Mouse (Mus musculus): ENCODE measurements around the gene Scoc. TPM values are rescaled to one million over a fixed set of nuclear protein-coding genes. Genes with fewer than 3 reads are reported as not detected.
A peak's percentile ranks its signal among the peaks of the same experiment; 100 is the strongest.

Gene Scoc
- polyA plus RNA-seq (2014; fragmentation: Nextera tagmentation; extraction: Ambion mirVana): 200 and 206 TPM in 2 replicates

GRCm38 (mm10) chr8:83458222-83458621 lies at the start of gene Scoc:
Gene Scoc (minus strand): TSS chr8:83458391.
- Histone ChIP-seq H3K27me3 (ENCODE audit: control insufficient read depth, insufficient read depth, low read length) (no peaks in the 10 kb centered on the region), H3K4me2 (replicated peaks; ENCODE audit: low read depth, low read length) (no peak within 1 kb of the TSS), H3K9ac (ENCODE audit: low read depth, low read length) (no peak within 1 kb of the TSS), H3K36me3 (ENCODE audit: control insufficient read depth, insufficient read depth, low read length) (no peaks in the 10 kb centered on the region), H3K4me3 (ENCODE audit: low read depth, low read length) (no peak within 1 kb of the TSS), H3K4me1 (replicated peaks; ENCODE audit: control insufficient read depth, insufficient read depth, low read length) (no peaks in the 10 kb centered on the region), H3K27ac (ENCODE audit: low read depth, low read length) (no peak within 1 kb of the TSS), H3K9me3 (ENCODE audit: control insufficient read depth, low read length) (no peaks in the 10 kb centered on the region)
- 73% methylated on average over 14 of the region's 14 CpGs for WGBS
- ATAC-seq (ENCODE audit: low FRiP score) (no peak), DNase-seq (ENCODE audit: low spot score) (no peak)

DNA sequence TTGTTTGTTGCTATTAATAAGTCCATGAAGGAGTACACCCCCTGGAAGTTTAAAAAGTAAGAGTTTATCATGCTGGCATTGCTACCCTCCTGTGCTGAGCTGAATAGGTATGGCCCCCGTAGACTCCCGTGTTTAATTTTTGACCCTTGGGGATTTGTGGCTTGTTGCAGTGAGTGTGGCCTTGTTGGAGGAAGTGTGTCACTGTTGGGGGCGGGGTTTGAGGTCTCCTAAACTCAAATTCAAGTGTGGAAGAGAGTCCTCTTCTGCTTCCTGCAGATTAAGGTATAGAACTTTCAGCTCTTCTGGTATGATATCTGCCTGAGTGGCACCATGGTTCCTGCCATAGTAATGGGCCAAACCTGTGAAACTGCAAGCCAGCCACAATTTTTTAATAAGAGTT lies 1.4 kb upstream of the Scoc start:
- ATAC-seq (ENCODE audit: low FRiP score) (no peak), DNase-seq (ENCODE audit: low spot score) (no peak)
- no peaks in the 10 kb centered on the region for H3K4me1 ChIP-seq (replicated peaks; ENCODE audit: control insufficient read depth, insufficient read depth, low read length)
- H3K27ac ChIP-seq (ENCODE audit: low read depth, low read length): no peak overlapping the region
- H3K36me3 ChIP-seq (ENCODE audit: control insufficient read depth, insufficient read depth, low read length): no peaks in the 10 kb centered on the region
- no peaks in the 10 kb centered on the region for H3K9me3 ChIP-seq (ENCODE audit: control insufficient read depth, low read length)
- H3K4me2 ChIP-seq (replicated peaks; ENCODE audit: low read depth, low read length): no peak overlapping the region
- no peak overlapping the region for H3K9ac ChIP-seq (ENCODE audit: low read depth, low read length)
- WGBS: 64% methylated on average over 3 of the region's 3 CpGs
- H3K4me3 ChIP-seq (ENCODE audit: low read depth, low read length): no peak overlapping the region
- no peaks in the 10 kb centered on the region for H3K27me3 ChIP-seq (ENCODE audit: control insufficient read depth, insufficient read depth, low read length)

DNA sequence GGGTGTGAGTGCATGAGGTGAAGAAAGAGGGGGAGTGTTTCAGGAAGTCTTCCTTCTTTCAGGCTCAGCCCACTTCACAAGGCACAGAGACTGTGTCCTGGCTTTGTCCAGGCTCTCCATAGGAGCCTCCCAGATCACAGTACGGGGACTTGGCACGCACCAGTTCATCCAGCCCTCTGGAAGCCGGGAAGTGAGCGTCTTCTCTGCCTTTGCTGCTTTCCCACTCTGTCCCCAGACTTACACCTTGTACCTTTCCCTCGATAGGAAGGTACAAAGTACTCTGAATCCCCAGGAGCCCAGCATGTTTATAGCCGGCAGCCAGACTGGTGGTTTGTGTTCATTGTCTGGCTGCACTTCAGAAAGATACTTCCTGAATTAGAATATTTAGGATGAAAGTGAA lies 1.1 kb downstream of the Scoc start:
- no peak for DNase-seq (ENCODE audit: low spot score)
- H3K36me3 ChIP-seq (ENCODE audit: control insufficient read depth, insufficient read depth, low read length): no peaks in the 10 kb centered on the region
- no peaks in the 10 kb centered on the region for H3K27me3 ChIP-seq (ENCODE audit: control insufficient read depth, insufficient read depth, low read length)
- no peak overlapping the region for H3K27ac ChIP-seq (ENCODE audit: low read depth, low read length)
- WGBS: 69% methylated on average over 6 of the region's 6 CpGs
- H3K4me2 ChIP-seq (replicated peaks; ENCODE audit: low read depth, low read length): no peak overlapping the region
- no peaks in the 10 kb centered on the region for H3K4me1 ChIP-seq (replicated peaks; ENCODE audit: control insufficient read depth, insufficient read depth, low read length)
- H3K9me3 ChIP-seq (ENCODE audit: control insufficient read depth, low read length): no peaks in the 10 kb centered on the region
- H3K9ac ChIP-seq (ENCODE audit: low read depth, low read length): no peak overlapping the region
- H3K4me3 ChIP-seq (ENCODE audit: low read depth, low read length): no peak overlapping the region
- no peak for ATAC-seq (ENCODE audit: low FRiP score)

- Histone ChIP-seq H3K4me1 (replicated peaks; ENCODE audit: control insufficient read depth, insufficient read depth, low read length) (no peaks in the 10 kb centered on the region), H3K27ac (ENCODE audit: low read depth, low read length) (no peak overlapping the region), H3K27me3 (ENCODE audit: control insufficient read depth, insufficient read depth, low read length) (no peaks in the 10 kb centered on the region), H3K9me3 (ENCODE audit: control insufficient read depth, low read length) (no peaks in the 10 kb centered on the region), H3K4me2 (replicated peaks; ENCODE audit: low read depth, low read length) (no peak overlapping the region), H3K4me3 (ENCODE audit: low read depth, low read length) (no peak overlapping the region), H3K9ac (ENCODE audit: low read depth, low read length) (no peak overlapping the region), H3K36me3 (ENCODE audit: control insufficient read depth, insufficient read depth, low read length) (no peaks in the 10 kb centered on the region)
- DNase-seq (ENCODE audit: low spot score) (peak; percentile 39), ATAC-seq (ENCODE audit: low FRiP score) (peak; percentile 51; the same call in 1 of the 2 replicates)
- WGBS: 28% methylated on average over 3 of the region's 3 CpGs
Observed at GRCm38 (mm10) chr8:83451056-83451455, 7.1 kb downstream of the Scoc start.

DNA sequence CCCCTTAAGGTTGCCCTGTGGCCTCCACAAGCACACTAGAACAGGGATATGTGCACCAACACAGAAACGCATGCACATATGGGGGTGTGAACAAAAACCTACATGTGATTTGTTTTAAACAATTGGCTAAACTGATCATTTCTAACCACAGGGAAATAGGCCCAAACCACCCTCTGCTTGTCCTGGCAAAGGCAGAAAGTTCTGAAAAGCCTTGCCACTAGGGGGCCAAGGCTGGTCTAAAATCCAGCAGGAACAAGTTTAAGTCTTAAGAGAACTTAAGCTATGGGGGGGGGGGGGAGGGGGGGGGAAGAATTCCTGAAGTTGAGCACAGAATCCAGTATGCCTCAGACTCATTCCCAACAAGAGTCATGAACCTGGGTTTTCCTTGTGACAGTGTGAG lies 8.2 kb downstream of the Scoc start:
- DNase-seq (ENCODE audit: low spot score) (peak; percentile 53), ATAC-seq (ENCODE audit: low FRiP score) (no peak)
- WGBS: 79% methylated on average over 1 of the region's 1 CpGs
- H3K4me3 ChIP-seq (ENCODE audit: low read depth, low read length): no peak overlapping the region
- H3K9me3 ChIP-seq (ENCODE audit: control insufficient read depth, low read length): no peaks in the 10 kb centered on the region
- no peaks in the 10 kb centered on the region for H3K4me1 ChIP-seq (replicated peaks; ENCODE audit: control insufficient read depth, insufficient read depth, low read length)
- no peaks in the 10 kb centered on the region for H3K36me3 ChIP-seq (ENCODE audit: control insufficient read depth, insufficient read depth, low read length)
- no peak overlapping the region for H3K27ac ChIP-seq (ENCODE audit: low read depth, low read length)
- no peak overlapping the region for H3K9ac ChIP-seq (ENCODE audit: low read depth, low read length)
- H3K4me2 ChIP-seq (replicated peaks; ENCODE audit: low read depth, low read length): no peak overlapping the region
- H3K27me3 ChIP-seq (ENCODE audit: control insufficient read depth, insufficient read depth, low read length): no peaks in the 10 kb centered on the region

- Histone ChIP-seq H3K9me3 (ENCODE audit: control insufficient read depth, low read length) (no peaks in the 10 kb centered on the region), H3K27me3 (ENCODE audit: control insufficient read depth, insufficient read depth, low read length) (no peaks in the 10 kb centered on the region), H3K27ac (ENCODE audit: low read depth, low read length) (peak overlapping the region; percentile 79), H3K4me1 (replicated peaks; ENCODE audit: control insufficient read depth, insufficient read depth, low read length) (no peaks in the 10 kb centered on the region), H3K9ac (ENCODE audit: low read depth, low read length) (peak overlapping the region; percentile 64), H3K4me2 (replicated peaks; ENCODE audit: low read depth, low read length) (peak overlapping the region; percentile 49), H3K36me3 (ENCODE audit: control insufficient read depth, insufficient read depth, low read length) (no peaks in the 10 kb centered on the region), H3K4me3 (ENCODE audit: low read depth, low read length) (peak overlapping the region; percentile 96)
- ATAC-seq (ENCODE audit: low FRiP score) (no peak; the same call in 1 of the 2 replicates), DNase-seq (ENCODE audit: low spot score) (peak; percentile 43)
- WGBS: 30% methylated on average over 5 of the region's 5 CpGs
Observed at GRCm38 (mm10) chr8:83443052-83443400, 15.2 kb downstream of the Scoc start.

GRCm38 (mm10) chr8:83442243-83443051 lies 15.7 kb downstream of the Scoc start:
- H3K9me3 ChIP-seq (ENCODE audit: control insufficient read depth, low read length): no peaks in the 10 kb centered on the region
- peak overlapping the region; percentile 60 for H3K4me2 ChIP-seq (replicated peaks; ENCODE audit: low read depth, low read length)
- peak overlapping the region; percentile 94 for H3K27ac ChIP-seq (ENCODE audit: low read depth, low read length)
- H3K27me3 ChIP-seq (ENCODE audit: control insufficient read depth, insufficient read depth, low read length): no peaks in the 10 kb centered on the region
- peak overlapping the region; percentile 93 for H3K9ac ChIP-seq (ENCODE audit: low read depth, low read length)
- ATAC-seq (ENCODE audit: low FRiP score) (peak; percentile 100), DNase-seq (ENCODE audit: low spot score) (peak; percentile 99)
- H3K4me3 ChIP-seq (ENCODE audit: low read depth, low read length): peak overlapping the region; percentile 96
- no peaks in the 10 kb centered on the region for H3K36me3 ChIP-seq (ENCODE audit: control insufficient read depth, insufficient read depth, low read length)
- H3K4me1 ChIP-seq (replicated peaks; ENCODE audit: control insufficient read depth, insufficient read depth, low read length): no peaks in the 10 kb centered on the region
- under 1% methylated on average over 48 of the region's 64 CpGs for WGBS

DNA sequence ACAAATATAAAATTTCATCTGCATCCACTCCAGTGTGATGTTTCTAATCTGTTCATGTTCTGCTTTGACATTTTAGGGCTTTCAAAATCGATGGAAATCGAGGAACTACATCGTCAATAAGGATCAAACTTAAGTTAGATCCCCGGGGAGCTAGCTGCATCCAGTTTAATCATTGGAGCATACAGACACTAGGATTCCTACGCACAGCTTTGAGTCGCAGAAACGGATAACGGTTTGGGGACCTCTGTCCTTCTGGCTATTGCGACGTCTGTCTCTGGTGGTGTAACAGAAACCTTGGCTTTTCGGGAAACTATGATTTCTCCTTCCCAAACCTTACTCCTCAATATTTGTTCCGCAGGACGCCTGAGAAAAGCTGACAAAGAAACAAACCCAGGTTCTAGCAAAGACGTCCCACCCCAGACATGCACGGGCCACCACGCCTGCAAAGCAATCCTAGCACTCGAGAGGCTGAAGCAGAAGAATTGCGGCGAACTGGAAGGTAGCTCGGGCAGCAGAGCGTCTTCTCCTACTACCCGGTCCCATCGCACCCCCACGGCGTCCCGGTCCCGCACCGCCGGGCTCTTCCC lies 16.4 kb downstream of the Scoc start:
- H3K27ac ChIP-seq (ENCODE audit: low read depth, low read length): peak overlapping the region; percentile 94
- peak overlapping the region; percentile 60 for H3K4me2 ChIP-seq (replicated peaks; ENCODE audit: low read depth, low read length)
- H3K4me3 ChIP-seq (ENCODE audit: low read depth, low read length): peak overlapping the region; percentile 96
- H3K36me3 ChIP-seq (ENCODE audit: control insufficient read depth, insufficient read depth, low read length): no peaks in the 10 kb centered on the region
- no peak for DNase-seq (ENCODE audit: low spot score)
- under 1% methylated on average over 29 of the region's 29 CpGs for WGBS
- H3K27me3 ChIP-seq (ENCODE audit: control insufficient read depth, insufficient read depth, low read length): no peaks in the 10 kb centered on the region
- no peak for ATAC-seq (ENCODE audit: low FRiP score)
- no peaks in the 10 kb centered on the region for H3K4me1 ChIP-seq (replicated peaks; ENCODE audit: control insufficient read depth, insufficient read depth, low read length)
- peak overlapping the region; percentile 93 for H3K9ac ChIP-seq (ENCODE audit: low read depth, low read length)
- H3K9me3 ChIP-seq (ENCODE audit: control insufficient read depth, low read length): no peaks in the 10 kb centered on the region

- Histone ChIP-seq H3K9me3 (ENCODE audit: control insufficient read depth, low read length) (no peaks in the 10 kb centered on the region), H3K27ac (ENCODE audit: low read depth, low read length) (no peak overlapping the region), H3K9ac (ENCODE audit: low read depth, low read length) (no peak overlapping the region), H3K36me3 (ENCODE audit: control insufficient read depth, insufficient read depth, low read length) (no peaks in the 10 kb centered on the region), H3K27me3 (ENCODE audit: control insufficient read depth, insufficient read depth, low read length) (no peaks in the 10 kb centered on the region), H3K4me1 (replicated peaks; ENCODE audit: control insufficient read depth, insufficient read depth, low read length) (no peaks in the 10 kb centered on the region), H3K4me3 (ENCODE audit: low read depth, low read length) (no peak overlapping the region), H3K4me2 (replicated peaks; ENCODE audit: low read depth, low read length) (no peak overlapping the region)
- no peak for ATAC-seq (ENCODE audit: low FRiP score)
- 86% methylated on average over 1 of the region's 1 CpGs for WGBS
- no peak for DNase-seq (ENCODE audit: low spot score)
Observed at GRCm38 (mm10) chr8:83437077-83437476, 21.1 kb downstream of the Scoc start.

Measured in hindbrain, embryonic 11.5 days (tissue).